Mouse (Mus musculus): ENCODE measurements at regions not wholly inside any gene's neighbourhood (a gene's known extent, or its start where the extent isn't known, plus 50 kb on each side); places are given as distances from the start of the nearest gene placed in this dataset.
A peak's percentile ranks its signal among the peaks of the same experiment; 100 is the strongest.

GRCm38 (mm10) chr17:52448701-52449100 lies 153.8 kb upstream of the Kcnh8 start:
- Histone ChIP-seq H3K36me3 (ENCODE audit: control insufficient read depth, insufficient read depth, low read length) (no peaks in the 10 kb centered on the region), H3K4me2 (ENCODE audit: low read length) (no peak overlapping the region), H3K27me3 (ENCODE audit: control insufficient read depth, insufficient read depth, low read depth, low read length) (no peaks in the 10 kb centered on the region)

GRCm38 (mm10) chr17:52459303-52459996 lies 143.1 kb upstream of the Kcnh8 start:
- Histone ChIP-seq H3K4me1 (ENCODE audit: control insufficient read depth, insufficient read depth, low read length) (peaks cover 11% of the 10 kb centered on the region), H3K4me3 (ENCODE audit: low read depth, low read length) (no peak overlapping the region), H3K27me3 (ENCODE audit: control insufficient read depth, insufficient read depth, low read depth, low read length) (no peaks in the 10 kb centered on the region), H3K9ac (ENCODE audit: low read depth, low read length) (peak overlapping the region; percentile 41; the same call in 1 of the 2 replicates), H3K27ac (ENCODE audit: low read length) (no peak overlapping the region), H3K36me3 (ENCODE audit: control insufficient read depth, insufficient read depth, low read length) (no peaks in the 10 kb centered on the region), H3K4me2 (ENCODE audit: low read length) (peak overlapping the region; percentile 40), H3K9me3 (replicated peaks; ENCODE audit: control insufficient read depth, low read length, poor library complexity, severe bottlenecking) (no peaks in the 10 kb centered on the region)
- ATAC-seq, result 0 out of 2 replicates have a peak, but pooled peaks have one; percentile 54
- WGBS, result 15% methylated on average over 10 of the region's 10 CpGs

More at GRCm38 (mm10) chr17:52448701-52449100, 153.8 kb upstream of the Kcnh8 start:
- Histone ChIP-seq H3K9ac (ENCODE audit: low read depth, low read length) (no peak overlapping the region), H3K27ac (ENCODE audit: low read length) (no peak overlapping the region), H3K4me3 (ENCODE audit: low read depth, low read length) (no peak overlapping the region), H3K4me1 (ENCODE audit: control insufficient read depth, insufficient read depth, low read length) (no peaks in the 10 kb centered on the region), H3K9me3 (replicated peaks; ENCODE audit: control insufficient read depth, low read length, poor library complexity, severe bottlenecking) (no peaks in the 10 kb centered on the region)
- ATAC-seq, result no peak
- WGBS, result 74% methylated on average over 5 of the region's 5 CpGs

GRCm38 (mm10) chr17:52459997-52460387 lies 142.5 kb upstream of the Kcnh8 start:
- Histone ChIP-seq H3K27me3 (ENCODE audit: control insufficient read depth, insufficient read depth, low read depth, low read length) (no peaks in the 10 kb centered on the region), H3K9me3 (replicated peaks; ENCODE audit: control insufficient read depth, low read length, poor library complexity, severe bottlenecking) (no peaks in the 10 kb centered on the region), H3K4me3 (ENCODE audit: low read depth, low read length) (no peak overlapping the region), H3K27ac (ENCODE audit: low read length) (no peak overlapping the region), H3K36me3 (ENCODE audit: control insufficient read depth, insufficient read depth, low read length) (no peaks in the 10 kb centered on the region), H3K4me1 (ENCODE audit: control insufficient read depth, insufficient read depth, low read length) (peaks cover 11% of the 10 kb centered on the region), H3K4me2 (ENCODE audit: low read length) (no peak overlapping the region), H3K9ac (ENCODE audit: low read depth, low read length) (no peak overlapping the region)
- 69% methylated on average over 5 of the region's 5 CpGs for WGBS
- no peak for ATAC-seq

- H3K36me3 ChIP-seq (ENCODE audit: control insufficient read depth, insufficient read depth, low read length), result no peaks in the 10 kb centered on the region
- no peak overlapping the region for H3K4me3 ChIP-seq (ENCODE audit: low read depth, low read length)
- H3K27me3 ChIP-seq (ENCODE audit: control insufficient read depth, insufficient read depth, low read depth, low read length), result no peaks in the 10 kb centered on the region
- peaks cover 11% of the 10 kb centered on the region for H3K4me1 ChIP-seq (ENCODE audit: control insufficient read depth, insufficient read depth, low read length)
- H3K9me3 ChIP-seq (replicated peaks; ENCODE audit: control insufficient read depth, low read length, poor library complexity, severe bottlenecking), result no peaks in the 10 kb centered on the region
- peak overlapping the region; percentile 28; the same call in 1 of the 2 replicates for H3K27ac ChIP-seq (ENCODE audit: low read length)
- H3K9ac ChIP-seq (ENCODE audit: low read depth, low read length), result peak overlapping the region; percentile 27; the same call in 1 of the 2 replicates
- ATAC-seq, result peak; percentile 63
- 27% methylated on average over 11 of the region's 11 CpGs for WGBS
- H3K4me2 ChIP-seq (ENCODE audit: low read length), result peak overlapping the region; percentile 25
These were observed 141.2 kb upstream of the Kcnh8 start for GRCm38 (mm10) chr17:52461264-52461663.

- Histone ChIP-seq H3K9ac (ENCODE audit: low read depth, low read length) (no peak overlapping the region), H3K36me3 (ENCODE audit: control insufficient read depth, insufficient read depth, low read length) (no peaks in the 10 kb centered on the region), H3K9me3 (replicated peaks; ENCODE audit: control insufficient read depth, low read length, poor library complexity, severe bottlenecking) (no peaks in the 10 kb centered on the region), H3K27ac (ENCODE audit: low read length) (no peak overlapping the region), H3K27me3 (ENCODE audit: control insufficient read depth, insufficient read depth, low read depth, low read length) (no peaks in the 10 kb centered on the region), H3K4me3 (ENCODE audit: low read depth, low read length) (no peak overlapping the region), H3K4me1 (ENCODE audit: control insufficient read depth, insufficient read depth, low read length) (peaks cover 11% of the 10 kb centered on the region), H3K4me2 (ENCODE audit: low read length) (peak overlapping the region; percentile 25)
- WGBS, result 13% methylated on average over 6 of the region's 6 CpGs
- peak; percentile 65 for ATAC-seq
These were observed 140.8 kb upstream of the Kcnh8 start for GRCm38 (mm10) chr17:52461709-52462141.

GRCm38 (mm10) chr17:52462361-52462760 lies 140.1 kb upstream of the Kcnh8 start:
- no peak overlapping the region for H3K4me3 ChIP-seq (ENCODE audit: low read depth, low read length)
- ATAC-seq, result no peak
- H3K9ac ChIP-seq (ENCODE audit: low read depth, low read length), result no peak overlapping the region
- H3K4me2 ChIP-seq (ENCODE audit: low read length), result no peak overlapping the region
- H3K9me3 ChIP-seq (replicated peaks; ENCODE audit: control insufficient read depth, low read length, poor library complexity, severe bottlenecking), result no peaks in the 10 kb centered on the region
- no peak overlapping the region for H3K27ac ChIP-seq (ENCODE audit: low read length)
- no peaks in the 10 kb centered on the region for H3K27me3 ChIP-seq (ENCODE audit: control insufficient read depth, insufficient read depth, low read depth, low read length)
- no peaks in the 10 kb centered on the region for H3K36me3 ChIP-seq (ENCODE audit: control insufficient read depth, insufficient read depth, low read length)
- peaks cover 11% of the 10 kb centered on the region for H3K4me1 ChIP-seq (ENCODE audit: control insufficient read depth, insufficient read depth, low read length)
- WGBS, result 72% methylated on average over 9 of the region's 9 CpGs

GRCm38 (mm10) chr17:52468464-52468863 lies 134.0 kb upstream of the Kcnh8 start:
- H3K36me3 ChIP-seq (ENCODE audit: control insufficient read depth, insufficient read depth, low read length), result no peaks in the 10 kb centered on the region
- no peak for ATAC-seq
- H3K9me3 ChIP-seq (replicated peaks; ENCODE audit: control insufficient read depth, low read length, poor library complexity, severe bottlenecking), result no peaks in the 10 kb centered on the region
- WGBS, result 93% methylated on average over 5 of the region's 5 CpGs
- H3K4me1 ChIP-seq (ENCODE audit: control insufficient read depth, insufficient read depth, low read length), result no peaks in the 10 kb centered on the region
- no peak overlapping the region for H3K4me3 ChIP-seq (ENCODE audit: low read depth, low read length)
- no peaks in the 10 kb centered on the region for H3K27me3 ChIP-seq (ENCODE audit: control insufficient read depth, insufficient read depth, low read depth, low read length)
- H3K27ac ChIP-seq (ENCODE audit: low read length), result no peak overlapping the region
- H3K4me2 ChIP-seq (ENCODE audit: low read length), result no peak overlapping the region
- no peak overlapping the region for H3K9ac ChIP-seq (ENCODE audit: low read depth, low read length)

GRCm38 (mm10) chr17:52479327-52480086 lies 123.0 kb upstream of the Kcnh8 start:
- Histone ChIP-seq H3K36me3 (ENCODE audit: control insufficient read depth, insufficient read depth, low read length) (no peaks in the 10 kb centered on the region), H3K9ac (ENCODE audit: low read depth, low read length) (no peak overlapping the region), H3K4me3 (ENCODE audit: low read depth, low read length) (no peak overlapping the region), H3K27ac (ENCODE audit: low read length) (no peak overlapping the region), H3K4me2 (ENCODE audit: low read length) (no peak overlapping the region), H3K27me3 (ENCODE audit: control insufficient read depth, insufficient read depth, low read depth, low read length) (no peaks in the 10 kb centered on the region), H3K4me1 (ENCODE audit: control insufficient read depth, insufficient read depth, low read length) (peaks cover 10% of the 10 kb centered on the region), H3K9me3 (replicated peaks; ENCODE audit: control insufficient read depth, low read length, poor library complexity, severe bottlenecking) (no peaks in the 10 kb centered on the region)
- WGBS, result 25% methylated on average over 7 of the region's 7 CpGs
- ATAC-seq, result peak; percentile 56

GRCm38 (mm10) chr17:52480087-52480638 lies 122.3 kb upstream of the Kcnh8 start:
- Histone ChIP-seq H3K36me3 (ENCODE audit: control insufficient read depth, insufficient read depth, low read length) (no peaks in the 10 kb centered on the region), H3K9me3 (replicated peaks; ENCODE audit: control insufficient read depth, low read length, poor library complexity, severe bottlenecking) (no peaks in the 10 kb centered on the region), H3K4me2 (ENCODE audit: low read length) (no peak overlapping the region), H3K4me3 (ENCODE audit: low read depth, low read length) (no peak overlapping the region), H3K27me3 (ENCODE audit: control insufficient read depth, insufficient read depth, low read depth, low read length) (no peaks in the 10 kb centered on the region), H3K4me1 (ENCODE audit: control insufficient read depth, insufficient read depth, low read length) (peaks cover 10% of the 10 kb centered on the region), H3K27ac (ENCODE audit: low read length) (no peak overlapping the region), H3K9ac (ENCODE audit: low read depth, low read length) (no peak overlapping the region)
- peak; percentile 48; the same call in 1 of the 2 replicates for ATAC-seq
- 14% methylated on average over 5 of the region's 5 CpGs for WGBS
